Mouse (Mus musculus): Measurements from ENCODE around the gene Foxn3. TPM values are rescaled to one million over a fixed set of nuclear protein-coding genes. Genes with fewer than 3 reads are reported as not detected.

Gene Foxn3
- total and polyA plus RNA-seq, 3 experiments, result 9.7 to 26.8 (median 11.0) TPM

GRCm38 (mm10) chr12:99256463-99256862, 306.9 kb downstream of the Foxn3 start:
- in situ Hi-C loops (cut with MboI; ENCODE audit: low pct_ligation_motif_present, low pct_unique_long_range_greater_than_20kb, low sequenced_read_pairs), result no loop called here

GRCm38 (mm10) chr12:99254436-99254835, 308.9 kb downstream of the Foxn3 start:
- no peak overlapping the region for H3K4me2 ChIP-seq (ENCODE audit: insufficient read depth, low read depth, poor library complexity, severe bottlenecking)
- no peak overlapping the region for H3K27ac ChIP-seq (ENCODE audit: insufficient read depth, low read depth)
- H3K4me1 ChIP-seq (ENCODE audit: control insufficient read depth in 1 of 2, insufficient read depth in 2 of 2), result peaks cover 13 to 19% of the 10 kb centered on the region in 2 experiments
- DNase-seq (ENCODE audit: extremely low read depth), result no peak
- no peaks in the 10 kb centered on the region for H3K9me3 ChIP-seq (replicated peaks; ENCODE audit: low read length)
- H3K9ac ChIP-seq (ENCODE audit: insufficient read depth, low read depth), result no peak overlapping the region
- dilution Hi-C loops (cut with MboI; ENCODE audit: extremely low pct_ligation_motif_present, extremely low pct_unique_long_range_greater_than_20kb, low sequenced_read_pairs), result no loop called here
- no peak for TF ChIP-seq POLR2A (IDR thresholded peaks at IDR 0.05; ENCODE audit: low read depth, low read length)
- no peak for TF ChIP-seq SIN3A (IDR thresholded peaks at IDR 0.05; ENCODE audit: low read length)
- no peak for TF ChIP-seq MAX (IDR thresholded peaks at IDR 0.05; ENCODE audit: low read length)
- no peak for TF ChIP-seq MAFK (IDR thresholded peaks at IDR 0.05; ENCODE audit: insufficient replicate concordance, low read length)
- H3K4me3 ChIP-seq (replicated peaks in 1 of 3; ENCODE audit: low read depth in 2 of 3, low read length in 2 of 3, poor library complexity in 1 of 3), result no peak overlapping the region
- peaks cover 0 to 16% of the 10 kb centered on the region in 2 experiments for H3K36me3 ChIP-seq (replicated peaks in 1 of 2; ENCODE audit: control insufficient read depth in 1 of 2, insufficient read depth in 1 of 2, low read length in 1 of 2)
- in situ Hi-C loops (cut with MboI; ENCODE audit: low pct_ligation_motif_present, low pct_unique_long_range_greater_than_20kb, low sequenced_read_pairs), result no loop called here
- no peaks in the 10 kb centered on the region for H3K27me3 ChIP-seq (replicated peaks)
- H3K79me2 ChIP-seq (replicated peaks; ENCODE audit: control insufficient read depth, extremely low read depth, insufficient read depth, poor library complexity, severe bottlenecking), result no peaks in the 10 kb centered on the region

More at GRCm38 (mm10) chr12:99256463-99256862, 306.9 kb downstream of the Foxn3 start:
- no peak for DNase-seq (ENCODE audit: extremely low read depth)
- H3K9me3 ChIP-seq (replicated peaks; ENCODE audit: low read length), result no peaks in the 10 kb centered on the region
- TF ChIP-seq MAX (IDR thresholded peaks at IDR 0.05; ENCODE audit: low read length) (no peak), MAZ (IDR thresholded peaks at IDR 0.05; ENCODE audit: low read depth, low read length) (no peak)
- H3K36me3 ChIP-seq (replicated peaks in 1 of 2; ENCODE audit: control insufficient read depth in 1 of 2, insufficient read depth in 1 of 2, low read length in 1 of 2), result peaks cover 0 to 17% of the 10 kb centered on the region in 2 experiments
- H3K27me3 ChIP-seq (replicated peaks), result no peaks in the 10 kb centered on the region
- H3K27ac ChIP-seq (ENCODE audit: insufficient read depth, low read depth), result no peak overlapping the region
- no peak overlapping the region for H3K4me3 ChIP-seq (replicated peaks in 1 of 3; ENCODE audit: low read depth in 2 of 3, low read length in 2 of 3, poor library complexity in 1 of 3)
- no peak overlapping the region for H3K4me2 ChIP-seq (ENCODE audit: insufficient read depth, low read depth, poor library complexity, severe bottlenecking)
- dilution Hi-C loops (cut with MboI; ENCODE audit: extremely low pct_ligation_motif_present, extremely low pct_unique_long_range_greater_than_20kb, low sequenced_read_pairs), result no loop called here
- H3K9ac ChIP-seq (ENCODE audit: insufficient read depth, low read depth), result no peak overlapping the region
- no peaks in the 10 kb centered on the region for H3K79me2 ChIP-seq (replicated peaks; ENCODE audit: control insufficient read depth, extremely low read depth, insufficient read depth, poor library complexity, severe bottlenecking)
- peaks cover 3 to 16% of the 10 kb centered on the region in 2 experiments; a peak in 2 of 4 replicates for H3K4me1 ChIP-seq (ENCODE audit: control insufficient read depth in 1 of 2, insufficient read depth in 2 of 2)

GRCm38 (mm10) chr12:99253562-99253961, 309.8 kb downstream of the Foxn3 start:
- dilution Hi-C loops (cut with MboI; ENCODE audit: extremely low pct_ligation_motif_present, extremely low pct_unique_long_range_greater_than_20kb, low sequenced_read_pairs), result no loop called here
- no peaks in the 10 kb centered on the region for H3K27me3 ChIP-seq (replicated peaks)
- H3K27ac ChIP-seq (ENCODE audit: insufficient read depth, low read depth), result no peak overlapping the region
- peaks cover 0 to 17% of the 10 kb centered on the region in 2 experiments for H3K36me3 ChIP-seq (replicated peaks in 1 of 2; ENCODE audit: control insufficient read depth in 1 of 2, insufficient read depth in 1 of 2, low read length in 1 of 2)
- no peak overlapping the region for H3K4me3 ChIP-seq (replicated peaks in 1 of 3; ENCODE audit: low read depth in 2 of 3, low read length in 2 of 3, poor library complexity in 1 of 3)
- no peak overlapping the region for H3K4me2 ChIP-seq (ENCODE audit: insufficient read depth, low read depth, poor library complexity, severe bottlenecking)
- in situ Hi-C loops (cut with MboI; ENCODE audit: low pct_ligation_motif_present, low pct_unique_long_range_greater_than_20kb, low sequenced_read_pairs), result no loop called here
- H3K79me2 ChIP-seq (replicated peaks; ENCODE audit: control insufficient read depth, extremely low read depth, insufficient read depth, poor library complexity, severe bottlenecking), result no peaks in the 10 kb centered on the region
- TF ChIP-seq POLR2A (IDR thresholded peaks at IDR 0.05; ENCODE audit: low read depth, low read length) (no peak), NRF1 (IDR thresholded peaks at IDR 0.05; ENCODE audit: low read depth, low read length) (no peak), SMC3 (IDR thresholded peaks at IDR 0.05; ENCODE audit: low read depth, low read length) (no peak), PAX5 (IDR thresholded peaks at IDR 0.05; ENCODE audit: low read length) (no peak), USF1 (IDR thresholded peaks at IDR 0.05; ENCODE audit: low read depth, low read length) (no peak), ZNF384 (IDR thresholded peaks at IDR 0.05; ENCODE audit: low read depth, low read length) (no peak), TBP (conservative IDR thresholded peaks at IDR 0.05; ENCODE audit: low read depth, low read length) (no peak), ELF1 (IDR thresholded peaks at IDR 0.05; ENCODE audit: low read depth, low read length) (no peak), MEF2A (IDR thresholded peaks at IDR 0.05; ENCODE audit: borderline replicate concordance, low read depth, low read length) (no peak), IRF4 (IDR thresholded peaks at IDR 0.05; ENCODE audit: low read depth, low read length) (no peak), MAFK (IDR thresholded peaks at IDR 0.05; ENCODE audit: insufficient replicate concordance, low read length) (no peak), TCF12 (IDR thresholded peaks at IDR 0.05; ENCODE audit: low read depth, low read length) (no peak), SIN3A (IDR thresholded peaks at IDR 0.05; ENCODE audit: low read length) (no peak), MAX (IDR thresholded peaks at IDR 0.05; ENCODE audit: low read length) (no peak), MXI1 (IDR thresholded peaks at IDR 0.05; ENCODE audit: low read depth, low read length) (no peak), CHD1 (IDR thresholded peaks at IDR 0.05; ENCODE audit: low read depth, low read length) (no peak)
- no peaks in the 10 kb centered on the region for H3K9me3 ChIP-seq (replicated peaks; ENCODE audit: low read length)
- H3K4me1 ChIP-seq (ENCODE audit: control insufficient read depth in 1 of 2, insufficient read depth in 2 of 2), result peaks cover 13 to 28% of the 10 kb centered on the region in 2 experiments
- no peak for DNase-seq (ENCODE audit: extremely low read depth)
- H3K9ac ChIP-seq (ENCODE audit: insufficient read depth, low read depth), result no peak overlapping the region

Data from CH12.LX (cell line).